8 mouse cellular contexts compared by ENCODE assay signal in genomic region chr8:4252934-4253841, GRCm38 (mm10). TPM values are rescaled to one million over a fixed set of nuclear protein-coding genes. Genes with fewer than 3 reads are reported as not detected.
DNase-seq lines count a peak whose midpoint lies in the region; ATAC-seq and TF ChIP-seq lines count a peak whose summit lies in the region.

Snapc2 (plus strand) TSS chr8:4253080.

- intact Hi-C loops in left cerebral cortex, adult 2 months (cut with DNase I): loop anchor here (1.0 to 2.0 kb wide), 2 partner anchors 14 to 70 kb away; partner anchors contain the start of genes Gm49320 and Map2k7

- under 1% methylated on average over 69 of the region's 69 CpGs for WGBS in hindbrain, embryonic 16.5 days

- H3K27ac ChIP-seq in hindbrain, embryonic 16.5 days (ENCODE audit: low read depth, low read length): peak within 1 kb of the TSS; percentile 97
- H3K27ac ChIP-seq in left cerebral cortex, adult 2 months: peak within 1 kb of the TSS; percentile 95

- H3K27me3 ChIP-seq in hindbrain, embryonic 16.5 days (replicated peaks; ENCODE audit: control insufficient read depth, insufficient read depth, low read length): no peaks in the 10 kb centered on the region

- no peaks in the 10 kb centered on the region for H3K9me3 ChIP-seq in hindbrain, embryonic 16.5 days (ENCODE audit: control insufficient read depth, low read length)

- H3K4me1 ChIP-seq in hindbrain, embryonic 16.5 days (ENCODE audit: control insufficient read depth, insufficient read depth, low read depth, low read length): peaks cover 31% of the 10 kb centered on the region

- H3K36me3 ChIP-seq in hindbrain, embryonic 16.5 days (ENCODE audit: control insufficient read depth, insufficient read depth, low read length): peaks cover 27% of the 10 kb centered on the region

- H3K9ac ChIP-seq in hindbrain, embryonic 16.5 days (ENCODE audit: low read depth, low read length): peak within 1 kb of the TSS; percentile 98

- peak within 1 kb of the TSS; percentile 98 for H3K4me3 ChIP-seq in hindbrain, embryonic 16.5 days (ENCODE audit: low read length)
- peak within 1 kb of the TSS; percentile 94 for H3K4me3 ChIP-seq in left cerebral cortex, adult 2 months

- peak; percentile 93 for DNase-seq in T-cell, adult 2 months (ENCODE audit: low spot score)
- peak; percentile 94 to 95 for DNase-seq in cerebellum, postnatal 36 days
- peak; percentile 95 for DNase-seq in gastrocnemius, adult 18-20 months (ENCODE audit: low spot score)
- peak; percentile 95 for DNase-seq in left cerebral cortex, adult 2 months (ENCODE audit: extremely low spot score in 1 of 2, low spot score in 2 of 2)
- DNase-seq in right cerebral cortex, adult 2 months (ENCODE audit: low spot score in 2 of 2): peak; percentile 96
- DNase-seq in urinary bladder, postnatal 14 days (ENCODE audit: low spot score): peak; percentile 97

- ATAC-seq in hindbrain, embryonic 16.5 days: peak; percentile 88
- peak; percentile 90 for ATAC-seq in megakaryocyte, adult 5-6 weeks (ENCODE audit: poor library complexity, severe bottlenecking)

- TF ChIP-seq CTCF in left cerebral cortex, adult 2 months (IDR thresholded peaks at IDR 0.05): no peak

- peak within 1 kb of the TSS; percentile 59 for H3K4me2 ChIP-seq in hindbrain, embryonic 16.5 days (ENCODE audit: low read length)

RNA-seq across cellular contexts. Expression of gene Snapc2, which starts in this region (rescaled TPM):
- 10 to 100 TPM; 11.9 to 12.5 TPM for total RNA-seq in gastrocnemius, adult 18-20 months (2021)
- polyA plus RNA-seq in hindbrain, embryonic 16.5 days (2015; fragmentation: Nextera tagmentation; extraction: Ambion mirVana): 71.6 and 72.2 TPM in 2 replicates
- total RNA-seq in left cerebral cortex, adult 2 months (2021): 10 to 100 TPM; 28.8 to 31.4 TPM
- total RNA-seq in megakaryocyte, adult 5-6 weeks (2015): 17.1 and 19.3 TPM in 2 replicates
- 6.0 and 8.6 TPM in 2 replicates for total RNA-seq in megakaryocyte, adult 5-6 weeks (2017)

Comparison
In these comparisons a context has a peak if more than half of its experiments do, and no peak if none do; other contexts are left out.
1. Peak in every context shown above with its lines: DNase-seq, ATAC-seq, H3K4me3 ChIP-seq and H3K27ac ChIP-seq.